Mouse (Mus musculus) bone marrow macrophage, adult 2 months (primary cell): Measurements from ENCODE around the gene Kdm4a.

Experiments
- CTCF ChIP-seq: IDR thresholded peaks from 2 replicates; pipeline ENCODE4 v1.5.1; 2012; ENCODE audit warnings: low read depth, mild to moderate bottlenecking, low read length, moderate library complexity
- POLR2A ChIP-seq: IDR thresholded peaks from 2 replicates; pipeline ENCODE4 v1.6.1; 2012; ENCODE audit warnings: mild to moderate bottlenecking, low read depth, low read length, borderline replicate concordance

DNA sequence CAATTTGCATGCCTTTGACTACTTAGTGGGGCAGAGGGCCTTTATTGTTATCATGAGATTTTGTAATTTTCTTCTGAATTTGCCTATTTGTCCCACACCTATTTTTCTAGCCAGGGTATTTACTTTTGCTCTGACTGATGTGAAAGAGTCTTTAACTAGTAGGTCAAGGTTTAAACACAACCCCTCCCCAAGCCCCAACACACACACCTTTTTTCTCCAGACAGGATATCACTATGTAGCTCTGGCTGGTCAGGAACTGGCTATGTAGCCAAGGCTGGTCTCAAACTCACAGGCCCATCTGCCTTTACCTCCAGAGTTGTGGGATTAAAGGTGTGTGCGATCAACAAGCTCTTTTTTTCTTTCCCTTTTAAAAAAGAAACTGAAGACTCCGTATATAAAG lies 19.2 kb upstream of the Kdm4a start:
- TF ChIP-seq POLR2A, result no peak
- no peak for TF ChIP-seq CTCF
